Mouse (Mus musculus): Measurements from ENCODE around the gene Trpm4.

DNA sequence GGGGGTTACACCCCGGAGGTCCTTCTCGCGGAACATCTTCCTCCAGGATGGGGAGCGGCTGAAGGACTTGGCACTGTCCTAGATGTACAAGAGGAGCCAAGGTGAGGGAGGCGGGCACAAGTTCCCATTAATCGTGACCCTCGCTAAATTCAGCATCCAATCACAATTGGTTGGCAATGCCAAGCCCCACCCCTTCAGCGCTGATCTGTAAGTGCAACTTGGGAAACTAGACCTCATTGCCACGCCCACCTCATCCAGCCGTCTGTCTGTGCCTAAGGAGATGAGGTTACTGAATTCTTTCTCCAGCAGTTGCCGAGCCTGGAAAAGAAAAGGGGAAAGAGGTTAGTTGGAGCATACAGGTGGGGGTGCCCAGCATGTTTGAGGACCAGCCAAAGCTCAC, 7.1 kb upstream of the Trpm4 start:
- TF ChIP-seq CTCF (IDR thresholded peaks at IDR 0.05; ENCODE audit: borderline replicate concordance, insufficient read depth, low read length), result no peak
- 0 out of 2 replicates have a peak, but pooled peaks have one; percentile 3 for TF ChIP-seq POLR2A (IDR thresholded peaks at IDR 0.05; ENCODE audit: low read depth, low read length)
